Mouse (Mus musculus) lung, adult 2 months (tissue): ENCODE data around the gene Cpsf4l.

ENCODE experiments used
- CTCF ChIP-seq: fragments of 200-500 bp; IDR thresholded peaks from 2 replicates; pipeline ENCODE4 v1.5.1; 2011; ENCODE audit warnings: mild to moderate bottlenecking, low read length, control low read depth; ENCODE audit not compliant: insufficient read depth
- POLR2A ChIP-seq: fragments of 200-500 bp; IDR thresholded peaks from 2 replicates; pipeline ENCODE4 v1.6.1; 2011; ENCODE audit warnings: low read depth, mild to moderate bottlenecking, control low read depth, low read length, borderline replicate concordance; ENCODE audit errors: extremely low read depth

GRCm38 (mm10) chr11:113737553-113737854 is 27.7 kb upstream of the Cpsf4l start:
- TF ChIP-seq POLR2A (no peak), CTCF (no peak)
